In genomic region chr2:29563986-29564385, GRCm38 (mm10) we compare ENCODE assay signal across 9 mouse cellular contexts. TPM values are rescaled to one million over a fixed set of nuclear protein-coding genes. Genes with fewer than 3 reads are reported as not detected.
DNase-seq lines count a peak whose midpoint lies in the region; ATAC-seq lines count a peak whose summit lies in the region.
"Had no signal": no experiment of that assay in that cellular context is flagged by ENCODE, and none has a peak within 500 bp of the region (broad histone marks: within the 10 kb centered on the region; RNA-seq: fewer than 3 reads in every experiment).

No protein-coding gene starts in this region.

- no peak overlapping the region for H3K9ac ChIP-seq in heart, embryonic 12.5 days
- no peak overlapping the region for H3K9ac ChIP-seq in midbrain, embryonic 15.5 days

- H3K27ac ChIP-seq in heart, embryonic 12.5 days (ENCODE audit: poor library complexity, severe bottlenecking): no peak overlapping the region
- 0 out of 2 replicates have a peak overlapping the region, but pooled peaks have one; percentile 27 for H3K27ac ChIP-seq in midbrain, embryonic 15.5 days

- H3K36me3 ChIP-seq in heart, embryonic 12.5 days: no peaks in the 10 kb centered on the region
- H3K36me3 ChIP-seq in midbrain, embryonic 15.5 days (replicated peaks): no peaks in the 10 kb centered on the region

- H3K27me3 ChIP-seq in heart, embryonic 12.5 days (replicated peaks): peaks cover 8% of the 10 kb centered on the region; the same call in 1 of the 2 replicates
- no peaks in the 10 kb centered on the region for H3K27me3 ChIP-seq in midbrain, embryonic 15.5 days (replicated peaks)

- intact Hi-C loops in heart, postnatal 25 days (cut with DNase I): no loop called here

- peaks cover 4% of the 10 kb centered on the region for H3K4me1 ChIP-seq in heart, embryonic 12.5 days (replicated peaks)
- H3K4me1 ChIP-seq in midbrain, embryonic 15.5 days: peaks cover 22% of the 10 kb centered on the region
- H3K4me1 ChIP-seq: megakaryocyte, embryonic 14.5 days had no signal

- 69% methylated on average over 7 of the region's 7 CpGs for WGBS in heart, embryonic 12.5 days
- WGBS in midbrain, embryonic 15.5 days: 38% methylated on average over 7 of the region's 7 CpGs

- peak; percentile 11 to 37 for DNase-seq in heart, adult 18-20 months
- peak; percentile 92 for DNase-seq in brain, adult 2 months (ENCODE audit: low read depth, low spot score)
- peak; percentile 21 to 37 for DNase-seq in frontal cortex, postnatal 14 days (ENCODE audit: low spot score in 2 of 2)
- DNase-seq in thymus, postnatal 25 days: no peak
- no peak for DNase-seq in heart, postnatal 25 days (ENCODE audit: low spot score)
- no peak for DNase-seq in kidney, adult 11 months

- no peaks in the 10 kb centered on the region for H3K9me3 ChIP-seq in heart, embryonic 12.5 days (replicated peaks)
- no peaks in the 10 kb centered on the region for H3K9me3 ChIP-seq in midbrain, embryonic 15.5 days

- no peak for ATAC-seq in heart, embryonic 12.5 days (ENCODE audit: insufficient number of reproducible peaks, low FRiP score)
- ATAC-seq in midbrain, embryonic 15.5 days (replicated peaks): no peak

- no peak overlapping the region for H3K4me2 ChIP-seq in heart, embryonic 12.5 days
- H3K4me2 ChIP-seq in midbrain, embryonic 15.5 days: no peak overlapping the region

- no peak overlapping the region for H3K4me3 ChIP-seq in heart, embryonic 12.5 days
- no peak overlapping the region for H3K4me3 ChIP-seq in midbrain, embryonic 15.5 days
- H3K4me3 ChIP-seq: megakaryocyte, embryonic 14.5 days had no signal

RNA-seq across cellular contexts. Expression of gene Rapgef1, which starts 55.5 kb away (rescaled TPM):
- 100 to 1,000 TPM in 1 of 2 experiments, 10 to 100 TPM in 1; 100.0 to 108 TPM for total RNA-seq in heart, adult 18-20 months (2021)
- 13.2 and 14.5 TPM in 2 replicates for polyA plus RNA-seq in heart, embryonic 12.5 days (2016; fragmentation: Nextera tagmentation; extraction: Ambion mirVana)
- 24.2 and 25.6 TPM in 2 replicates for polyA plus RNA-seq in midbrain, embryonic 15.5 days (2015; fragmentation: Nextera tagmentation; extraction: Ambion mirVana)
- total RNA-seq in heart, postnatal 25 days (2021): 10 to 100 TPM; 85.1 to 94.1 TPM

Comparison
In these comparisons a context has a peak if more than half of its experiments do, and no peak if none do; other contexts are left out.
1. DNase-seq: peak in heart, adult 18-20 months (2 of 2), brain, adult 2 months (single experiment) and frontal cortex, postnatal 14 days (2 of 2); none in thymus, postnatal 25 days (single experiment), heart, postnatal 25 days (single experiment) and kidney, adult 11 months (single experiment).